Mouse (Mus musculus) neural tube, embryonic 15.5 days (tissue): ENCODE measurements at regions not wholly inside any gene's neighbourhood (a gene's known extent, or its start where the extent isn't known, plus 50 kb on each side); places are given as distances from the start of the nearest gene placed in this dataset.

Experiments used
- ATAC-seq: fragments of 200-750 bp; cut with Nextera tagmentation; 2 replicates; pipeline ENCODE4 v1.8.0; 2017; ENCODE audit warnings: mild to moderate bottlenecking, moderate TSS enrichment, moderate library complexity; ENCODE audit not compliant: low FRiP score
- H3K27ac ChIP-seq: fragments of 300-500 bp; sonication (generic); replicated peaks from 2 replicates; pipeline ENCODE4 v1.5.1; 2015; ENCODE audit warnings: mild to moderate bottlenecking, inconsistent platforms
- H3K27me3 ChIP-seq: fragments of 300-500 bp; sonication (generic); replicated peaks from 2 replicates; pipeline ENCODE4 v1.6.1; 2015; ENCODE audit warnings: inconsistent platforms
- H3K36me3 ChIP-seq: fragments of 300-500 bp; sonication (generic); 2 replicates; pipeline ENCODE4 v1.6.1; 2015; ENCODE audit warnings: inconsistent platforms
- H3K4me1 ChIP-seq: fragments of 300-500 bp; sonication (generic); 2 replicates; pipeline ENCODE4 v1.6.1; 2015; ENCODE audit warnings: inconsistent platforms
- H3K4me2 ChIP-seq: fragments of 300-500 bp; sonication (generic); 2 replicates; pipeline ENCODE4 v1.6.1; 2015; ENCODE audit warnings: inconsistent platforms, mild to moderate bottlenecking, moderate library complexity
- H3K4me3 ChIP-seq: fragments of 300-500 bp; sonication (generic); replicated peaks from 2 replicates; pipeline ENCODE4 v1.5.1; 2015; ENCODE audit warnings: mild to moderate bottlenecking, inconsistent platforms
- H3K9ac ChIP-seq: fragments of 300-500 bp; sonication (generic); replicated peaks from 2 replicates; pipeline ENCODE4 v1.6.1; 2015; ENCODE audit warnings: mild to moderate bottlenecking, inconsistent platforms
- H3K9me3 ChIP-seq: fragments of 300-500 bp; sonication (generic); replicated peaks from 2 replicates; pipeline ENCODE4 v1.6.1; 2016; ENCODE audit warnings: inconsistent platforms
- WGBS: fragments of 180-500 bp; shearing (Covaris S2); methylation state at CpG from one replicate; pipeline ENCODE4 v1.1.7; 2015; ENCODE audit warnings: mixed read lengths; 5-methylcytosine and 5-hydroxymethylcytosine counted together

DNA sequence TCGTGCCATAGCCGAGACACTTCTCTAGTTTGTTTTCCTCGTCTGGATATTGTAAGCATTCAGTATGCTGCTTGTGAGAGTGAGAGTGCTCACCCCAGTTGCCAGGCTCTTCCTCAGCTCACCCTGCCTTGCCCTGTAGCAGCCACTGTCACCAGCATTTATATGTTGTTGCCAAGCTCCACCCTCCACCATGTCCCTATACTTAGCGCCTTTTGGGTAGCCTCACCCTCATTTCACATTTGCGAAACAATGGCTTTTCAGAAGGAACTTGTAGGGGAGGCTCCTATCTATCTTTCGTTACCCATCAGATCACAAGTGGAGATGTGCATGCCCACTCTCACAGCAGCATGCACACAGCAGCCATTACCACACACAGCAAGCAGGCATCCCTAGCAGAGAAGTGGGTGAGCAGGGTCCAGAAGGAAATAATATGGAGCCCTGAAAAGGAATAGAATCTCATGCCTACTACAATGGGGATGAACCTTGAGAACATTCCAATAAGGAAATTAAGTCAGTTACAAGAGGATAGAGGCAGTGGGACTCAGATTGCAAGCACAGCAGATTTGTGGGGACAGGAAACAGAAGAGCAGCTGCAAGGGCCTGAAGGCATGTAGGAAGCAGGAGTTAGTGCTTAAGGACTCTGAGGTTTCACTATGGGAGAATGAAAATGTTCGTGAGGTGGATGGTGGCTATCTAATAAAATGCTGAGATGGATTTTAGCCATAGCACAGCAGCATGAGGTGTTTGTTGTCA lies 139.8 kb upstream of the Jun start:
- no peak for ATAC-seq
- Histone ChIP-seq H3K9ac (no peak overlapping the region), H3K27me3 (no peaks in the 10 kb centered on the region)

DNA sequence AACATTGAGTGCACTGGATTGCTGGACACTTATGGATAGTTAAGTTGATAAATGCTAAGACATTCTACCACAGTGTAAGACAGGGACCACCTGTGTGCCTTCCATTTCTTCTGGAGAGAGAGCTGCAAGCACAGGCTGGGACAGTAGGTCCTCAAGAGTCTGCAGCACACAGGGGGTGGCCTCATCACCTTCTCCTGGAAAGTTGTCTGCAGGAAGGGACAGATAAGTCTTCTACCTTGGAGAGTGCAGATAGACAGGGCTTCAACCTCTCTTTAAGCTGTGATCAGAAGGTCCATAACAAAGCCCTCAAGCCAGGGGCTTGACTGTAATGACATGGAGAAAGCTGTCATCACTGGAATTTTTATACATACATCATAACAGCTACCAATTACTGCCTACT lies 140.5 kb upstream of the Jun start:
- H3K9ac ChIP-seq, result no peak overlapping the region

More for the DNA sequence above, 139.8 kb upstream of the Jun start:
- no peaks in the 10 kb centered on the region for H3K9me3 ChIP-seq
- H3K4me2 ChIP-seq, result no peak overlapping the region
- H3K4me3 ChIP-seq, result no peak overlapping the region
- 83% methylated on average over 7 of the region's 7 CpGs for WGBS
- H3K36me3 ChIP-seq, result no peaks in the 10 kb centered on the region
- H3K27ac ChIP-seq, result no peak overlapping the region
- no peaks in the 10 kb centered on the region for H3K4me1 ChIP-seq

DNA sequence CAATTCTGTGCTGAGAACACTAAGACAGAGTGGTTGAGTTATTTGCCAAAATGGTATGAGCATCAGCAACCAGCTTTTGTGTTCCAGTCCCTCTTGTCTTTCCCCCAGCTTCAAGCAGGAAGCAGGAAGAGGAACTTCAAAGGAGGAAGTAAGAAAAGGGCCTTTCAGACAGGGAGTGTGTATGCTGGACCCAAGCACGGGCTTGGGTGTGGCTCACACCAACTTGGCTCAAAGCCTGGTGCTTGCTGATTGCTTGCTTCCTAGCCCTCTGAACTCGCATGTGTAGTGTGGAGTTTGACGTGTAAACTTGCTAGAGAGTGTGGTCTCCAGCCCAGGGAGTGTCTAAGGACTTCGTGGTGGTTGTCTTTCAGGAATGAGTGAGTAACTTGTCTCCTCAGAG lies 141.0 kb upstream of the Jun start:
- no peak for ATAC-seq
- WGBS, result 67% methylated on average over 4 of the region's 4 CpGs
- H3K4me2 ChIP-seq, result no peak overlapping the region
- no peak overlapping the region for H3K27ac ChIP-seq
- no peaks in the 10 kb centered on the region for H3K4me1 ChIP-seq
- no peaks in the 10 kb centered on the region for H3K9me3 ChIP-seq
- no peaks in the 10 kb centered on the region for H3K27me3 ChIP-seq
- no peak overlapping the region for H3K9ac ChIP-seq
- no peaks in the 10 kb centered on the region for H3K36me3 ChIP-seq
- H3K4me3 ChIP-seq, result no peak overlapping the region

More for the DNA sequence above, 140.5 kb upstream of the Jun start:
- H3K27ac ChIP-seq, result no peak overlapping the region
- ATAC-seq, result no peak
- H3K4me3 ChIP-seq, result no peak overlapping the region
- no peaks in the 10 kb centered on the region for H3K27me3 ChIP-seq
- H3K4me1 ChIP-seq, result no peaks in the 10 kb centered on the region
- H3K36me3 ChIP-seq, result no peaks in the 10 kb centered on the region
- no peak overlapping the region for H3K4me2 ChIP-seq
- H3K9me3 ChIP-seq, result no peaks in the 10 kb centered on the region

DNA sequence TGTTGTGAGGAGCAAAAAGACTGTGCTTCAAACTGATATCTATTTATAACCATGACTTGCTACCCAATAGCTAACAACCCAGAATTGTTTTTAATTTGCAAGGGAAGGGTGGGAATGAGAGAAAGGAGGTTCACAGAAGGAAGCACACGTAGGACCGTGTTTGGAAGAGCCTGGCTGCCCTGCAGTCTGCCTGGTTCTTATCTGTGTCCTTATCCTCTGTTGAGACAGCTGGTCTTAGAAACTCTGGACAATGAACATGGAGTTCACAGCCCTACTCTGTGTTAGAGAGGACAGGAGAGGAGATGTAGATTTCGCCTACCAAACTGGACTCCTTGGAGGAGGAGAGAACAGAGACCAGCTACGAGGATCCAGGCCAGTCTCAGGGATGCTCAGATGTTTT lies 141.5 kb upstream of the Jun start:
- 90% methylated on average over 4 of the region's 4 CpGs for WGBS
- no peak for ATAC-seq

DNA sequence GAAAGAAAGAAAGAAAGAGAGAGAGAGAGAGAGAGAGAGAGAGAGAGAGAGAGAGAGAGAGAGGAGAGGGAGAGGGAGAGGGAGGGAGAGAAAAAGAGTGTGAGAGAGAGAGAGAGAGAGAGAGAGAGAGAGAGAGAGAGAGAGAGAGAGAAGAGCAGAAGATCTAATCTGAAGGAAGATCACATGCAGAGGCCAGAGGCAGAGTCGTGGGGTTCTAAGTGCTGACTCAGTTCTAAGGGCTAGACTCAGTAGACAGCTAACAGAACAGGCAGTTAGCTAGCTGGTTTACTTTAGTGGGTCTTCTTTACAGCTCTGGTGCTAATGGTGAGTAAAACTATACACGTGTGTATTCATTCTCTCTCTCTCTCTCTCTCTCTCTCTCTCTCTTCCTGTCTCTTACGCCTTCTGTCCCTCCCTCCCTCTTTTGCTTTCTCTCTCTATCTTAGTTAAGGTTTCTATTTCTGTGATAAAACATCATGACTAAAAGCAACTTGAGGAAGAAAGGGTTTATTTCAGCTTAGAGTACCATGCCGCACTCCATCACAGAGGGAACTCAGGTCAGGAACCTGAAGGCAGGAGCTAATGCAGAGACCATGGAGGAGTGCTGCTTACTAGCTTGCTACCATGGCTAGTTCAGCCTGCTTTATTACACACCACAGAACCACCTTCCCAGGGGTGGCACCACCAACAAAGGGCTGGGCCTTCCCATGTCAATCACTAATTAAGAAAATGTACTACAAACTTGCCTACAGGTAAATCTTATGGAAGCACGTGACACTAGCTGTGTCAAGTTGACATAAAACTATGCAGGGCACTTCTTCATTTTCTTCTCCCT lies 142.8 kb upstream of the Jun start:
- no peak overlapping the region for H3K9ac ChIP-seq
- no peaks in the 10 kb centered on the region for H3K9me3 ChIP-seq
- H3K4me2 ChIP-seq, result no peak overlapping the region
- no peak overlapping the region for H3K27ac ChIP-seq
- no peak overlapping the region for H3K4me3 ChIP-seq
- H3K4me1 ChIP-seq, result no peaks in the 10 kb centered on the region
- no peaks in the 10 kb centered on the region for H3K27me3 ChIP-seq
- no peaks in the 10 kb centered on the region for H3K36me3 ChIP-seq
- 82% methylated on average over 5 of the region's 5 CpGs for WGBS
- ATAC-seq, result no peak

More for the DNA sequence above, 141.5 kb upstream of the Jun start:
- Histone ChIP-seq H3K27me3 (no peaks in the 10 kb centered on the region), H3K9me3 (no peaks in the 10 kb centered on the region), H3K4me2 (no peak overlapping the region), H3K4me1 (no peaks in the 10 kb centered on the region), H3K4me3 (no peak overlapping the region), H3K9ac (no peak overlapping the region), H3K27ac (no peak overlapping the region), H3K36me3 (no peaks in the 10 kb centered on the region)

DNA sequence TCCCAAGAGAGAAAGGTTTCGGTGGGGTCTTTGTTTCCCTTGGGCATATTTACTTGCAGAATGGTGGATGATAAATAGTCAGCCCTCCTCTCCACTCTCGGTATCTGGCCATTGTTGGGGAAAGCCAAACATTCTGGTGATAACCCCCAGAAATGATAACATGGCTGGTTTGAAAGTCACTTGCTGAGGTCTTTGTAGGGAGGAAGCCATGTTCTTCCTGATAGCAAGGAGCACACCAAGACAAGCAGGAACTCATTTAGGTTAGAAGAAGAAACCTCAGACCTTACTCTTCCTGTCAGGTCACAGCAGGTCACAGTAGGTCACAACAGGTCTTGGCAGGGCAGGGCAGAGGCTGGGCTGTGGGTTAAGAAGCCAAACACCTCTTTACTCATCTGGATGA lies 144.1 kb upstream of the Jun start:
- H3K9me3 ChIP-seq, result no peaks in the 10 kb centered on the region
- H3K36me3 ChIP-seq, result no peaks in the 10 kb centered on the region
- no peaks in the 10 kb centered on the region for H3K27me3 ChIP-seq
- H3K4me3 ChIP-seq, result no peak overlapping the region
- H3K9ac ChIP-seq, result no peak overlapping the region
- H3K27ac ChIP-seq, result no peak overlapping the region
- no peak for ATAC-seq
- no peaks in the 10 kb centered on the region for H3K4me1 ChIP-seq
- 69% methylated on average over 2 of the region's 2 CpGs for WGBS
- H3K4me2 ChIP-seq, result no peak overlapping the region

DNA sequence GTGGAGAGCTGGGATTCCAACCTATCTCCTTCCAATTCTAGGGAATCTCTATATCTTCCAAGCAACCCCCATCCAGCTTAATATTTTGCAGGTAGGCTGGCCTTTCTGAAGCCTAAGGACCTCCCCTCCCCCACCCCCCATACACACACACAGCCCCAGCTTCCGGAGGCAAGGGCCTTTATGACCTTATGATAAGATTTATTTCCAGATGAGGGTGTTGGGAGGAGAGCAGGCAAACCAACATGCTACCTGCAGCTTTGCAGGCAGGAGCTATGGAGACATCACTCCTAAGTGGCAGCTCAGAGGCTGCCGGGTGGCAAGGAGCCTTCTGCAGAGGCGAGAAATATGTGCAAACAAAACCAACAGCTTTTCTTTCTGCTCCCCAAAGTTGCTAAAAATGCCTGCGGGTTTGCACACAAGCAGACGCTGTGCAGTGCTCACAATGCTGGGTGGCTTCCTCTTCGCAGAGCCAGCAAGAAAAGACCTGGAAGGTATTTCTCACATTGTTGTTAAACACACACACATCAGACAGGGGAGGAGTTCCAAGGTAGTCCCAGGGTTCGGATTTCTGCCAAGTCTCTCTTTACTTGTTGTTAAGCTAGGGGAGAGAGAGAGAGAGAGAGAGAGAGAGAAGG lies 145.2 kb upstream of the Jun start:
- no peak overlapping the region for H3K4me3 ChIP-seq
- H3K36me3 ChIP-seq, result no peaks in the 10 kb centered on the region
- ATAC-seq, result no peak
- H3K27me3 ChIP-seq, result no peaks in the 10 kb centered on the region
- no peak overlapping the region for H3K4me2 ChIP-seq
- no peaks in the 10 kb centered on the region for H3K4me1 ChIP-seq
- no peak overlapping the region for H3K9ac ChIP-seq
- WGBS, result 59% methylated on average over 7 of the region's 7 CpGs
- no peaks in the 10 kb centered on the region for H3K9me3 ChIP-seq
- H3K27ac ChIP-seq, result no peak overlapping the region

DNA sequence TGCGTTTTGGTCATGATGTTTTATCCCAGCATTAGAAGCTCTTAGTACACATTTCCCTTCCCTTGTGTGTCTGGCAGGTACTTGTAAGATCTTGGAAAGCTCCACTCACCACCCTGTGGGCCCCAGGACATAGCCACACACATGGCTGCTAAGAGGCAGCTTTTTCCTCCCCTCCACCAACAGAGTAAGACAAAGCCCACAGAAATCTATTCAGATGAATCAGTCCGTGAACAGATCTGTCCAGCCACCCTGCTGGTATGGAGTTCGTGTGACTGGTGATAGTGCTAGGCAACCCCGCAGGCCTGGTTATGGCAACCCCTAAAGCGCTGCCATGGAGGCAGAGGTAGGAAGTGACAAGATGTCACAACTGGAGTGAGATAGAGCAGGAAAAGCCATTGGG lies 147.4 kb upstream of the Jun start:
- no peaks in the 10 kb centered on the region for H3K9me3 ChIP-seq
- H3K27ac ChIP-seq, result no peak overlapping the region
- H3K27me3 ChIP-seq, result no peaks in the 10 kb centered on the region
- no peak overlapping the region for H3K4me3 ChIP-seq
- H3K4me1 ChIP-seq, result no peaks in the 10 kb centered on the region
- H3K36me3 ChIP-seq, result no peaks in the 10 kb centered on the region
- no peak overlapping the region for H3K9ac ChIP-seq
- no peak overlapping the region for H3K4me2 ChIP-seq
- WGBS, result 43% methylated on average over 5 of the region's 5 CpGs
- peak; percentile 41; the same call in 1 of the 2 replicates for ATAC-seq

DNA sequence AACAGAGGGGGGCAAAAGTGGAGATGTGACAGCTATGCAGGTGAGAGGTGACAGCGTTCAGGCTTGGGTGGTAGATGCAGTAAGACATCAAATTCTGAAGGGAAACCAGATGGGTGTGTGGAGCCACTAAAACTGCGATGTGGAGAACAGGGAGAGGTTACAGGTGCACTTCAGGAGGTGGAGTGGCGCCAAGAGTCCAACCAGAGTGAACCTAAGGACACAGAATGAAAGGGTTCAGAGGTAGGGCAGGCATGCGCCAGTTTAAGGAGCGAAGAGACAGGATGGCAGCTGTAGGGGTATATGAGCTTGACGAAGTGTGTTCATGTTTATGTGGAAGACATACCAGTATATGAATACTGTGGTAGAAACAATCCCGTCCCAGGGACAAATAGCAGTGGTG lies 148.1 kb upstream of the Jun start:
- Histone ChIP-seq H3K9ac (no peak overlapping the region), H3K27me3 (no peaks in the 10 kb centered on the region), H3K36me3 (no peaks in the 10 kb centered on the region), H3K4me1 (no peaks in the 10 kb centered on the region), H3K4me3 (no peak overlapping the region), H3K27ac (no peak overlapping the region), H3K9me3 (no peaks in the 10 kb centered on the region), H3K4me2 (no peak overlapping the region)
- WGBS, result 94% methylated on average over 7 of the region's 7 CpGs
- ATAC-seq, result no peak

DNA sequence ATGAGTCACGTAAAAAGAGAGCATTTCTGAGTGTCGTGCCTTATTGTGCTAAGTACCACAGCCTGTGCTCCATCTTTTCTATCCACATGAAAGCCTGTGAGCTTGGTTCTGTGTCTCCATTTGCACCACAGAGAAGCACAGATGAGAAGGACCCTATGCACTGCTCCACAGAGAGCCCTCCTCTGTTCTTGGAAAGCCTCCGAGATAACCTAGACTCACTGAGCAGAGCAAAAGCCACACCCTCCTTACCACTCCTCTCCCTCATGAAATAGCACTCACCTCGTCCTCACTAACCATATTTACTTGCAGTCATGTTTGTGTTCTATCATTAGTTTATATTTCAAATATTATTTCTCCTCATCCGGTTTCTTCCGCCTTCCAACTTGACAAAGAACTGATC lies 150.5 kb upstream of the Jun start:
- Histone ChIP-seq H3K4me1 (no peaks in the 10 kb centered on the region), H3K9ac (no peak overlapping the region), H3K36me3 (no peaks in the 10 kb centered on the region), H3K27me3 (no peaks in the 10 kb centered on the region), H3K9me3 (no peaks in the 10 kb centered on the region), H3K27ac (no peak overlapping the region), H3K4me3 (no peak overlapping the region), H3K4me2 (no peak overlapping the region)
- ATAC-seq, result no peak
- WGBS, result 85% methylated on average over 6 of the region's 6 CpGs

DNA sequence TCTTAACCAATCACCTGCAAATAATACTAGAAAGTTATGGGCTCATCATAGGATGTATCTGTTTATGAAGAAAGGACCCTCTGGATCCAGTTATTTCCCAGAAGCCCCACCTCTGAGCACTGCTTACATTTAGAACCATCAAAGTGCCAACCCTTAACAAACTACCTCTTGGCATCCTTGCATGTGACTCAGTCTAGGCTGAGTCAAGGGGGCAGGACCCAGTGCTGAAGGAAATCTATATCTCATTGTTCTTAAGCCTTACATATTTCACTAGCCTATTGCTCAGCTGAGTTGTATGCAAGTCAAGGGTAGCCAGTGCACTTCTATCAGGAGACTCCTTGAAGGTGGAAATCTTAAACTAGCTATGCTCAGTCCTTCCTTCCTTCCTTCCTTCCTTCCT lies 151.6 kb upstream of the Jun start:
- Histone ChIP-seq H3K27me3 (no peaks in the 10 kb centered on the region), H3K9ac (no peak overlapping the region), H3K4me2 (no peak overlapping the region), H3K4me1 (no peaks in the 10 kb centered on the region), H3K36me3 (no peaks in the 10 kb centered on the region), H3K9me3 (no peaks in the 10 kb centered on the region), H3K27ac (no peak overlapping the region), H3K4me3 (no peak overlapping the region)
- ATAC-seq, result no peak

DNA sequence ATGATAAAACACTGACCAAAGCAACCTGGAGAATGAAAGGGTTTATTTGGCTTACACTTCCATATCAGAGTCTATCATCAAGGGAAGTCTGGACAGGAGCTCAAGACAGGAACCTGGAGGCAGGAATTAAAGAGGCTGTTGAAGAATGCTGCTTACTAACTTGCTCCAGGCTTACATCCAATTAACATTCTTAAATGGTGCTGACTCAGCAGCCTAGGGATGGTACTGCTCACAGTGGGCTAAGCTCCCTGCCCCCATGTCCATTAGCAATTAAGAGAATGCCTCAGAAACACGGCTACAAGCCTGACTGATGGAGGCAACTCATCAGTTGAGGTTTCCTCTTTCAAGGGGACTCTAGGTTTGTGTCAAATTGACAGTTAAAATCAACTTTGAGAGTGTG lies 153.3 kb upstream of the Jun start:
- WGBS, result 71% methylated on average over 1 of the region's 1 CpGs
- H3K27me3 ChIP-seq, result no peaks in the 10 kb centered on the region
- no peak overlapping the region for H3K9ac ChIP-seq
- H3K36me3 ChIP-seq, result no peaks in the 10 kb centered on the region
- no peak for ATAC-seq
- no peaks in the 10 kb centered on the region for H3K9me3 ChIP-seq
- no peaks in the 10 kb centered on the region for H3K4me1 ChIP-seq
- H3K27ac ChIP-seq, result no peak overlapping the region
- H3K4me2 ChIP-seq, result no peak overlapping the region
- no peak overlapping the region for H3K4me3 ChIP-seq
